Mouse (Mus musculus): Measurements from ENCODE around the gene Sorcs3. TPM values are rescaled to one million over a fixed set of nuclear protein-coding genes. Genes with fewer than 3 reads are reported as not detected.

Sorcs3 gene
- total and polyA plus RNA-seq, 2 experiments from 2014 or later = 18.3 to 25.3 TPM

GRCm38 (mm10) chr19:48204476-48204875, 1.3 kb upstream of the Sorcs3 start:
- no peaks in the 10 kb centered on the region for H3K27me3 ChIP-seq (ENCODE audit: insufficient read depth, low read length)
- peak overlapping the region; percentile 77 for H3K9ac ChIP-seq (replicated peaks; ENCODE audit: low read length, poor library complexity, severe bottlenecking)
- peak overlapping the region; percentile 78 for H3K4me3 ChIP-seq (ENCODE audit: low read depth, low read length)
- ATAC-seq (ENCODE audit: low FRiP score) (no peak), DNase-seq (ENCODE audit: low spot score) (no peak)
- no peak for TF ChIP-seq CTCF (IDR thresholded peaks at IDR 0.05)
- H3K4me1 ChIP-seq (ENCODE audit: insufficient read depth, low read length) = peaks cover 4% of the 10 kb centered on the region; the same call in 1 of the 2 replicates
- H3K9me3 ChIP-seq (ENCODE audit: low read length) = no peaks in the 10 kb centered on the region
- no peak overlapping the region for H3K27ac ChIP-seq (ENCODE audit: low read depth, low read length)
- WGBS = 3% methylated on average over 8 of the region's 8 CpGs
- peak overlapping the region; percentile 97 for H3K4me2 ChIP-seq (ENCODE audit: low read depth, low read length, poor library complexity, severe bottlenecking)
- H3K36me3 ChIP-seq (ENCODE audit: insufficient read depth, low read length) = no peaks in the 10 kb centered on the region

GRCm38 (mm10) chr19:48204892-48205761, 698 bp upstream of the Sorcs3 start:
- DNase-seq (ENCODE audit: low spot score) (peak; percentile 51), ATAC-seq (ENCODE audit: low FRiP score) (peak; percentile 54)
- TF ChIP-seq CTCF (IDR thresholded peaks at IDR 0.05) = peak; percentile 54

GRCm38 (mm10) chr19:48206861-48207730, 1.3 kb downstream of the Sorcs3 start:
- WGBS = 2% methylated on average over 20 of the region's 21 CpGs

More at GRCm38 (mm10) chr19:48204892-48205761, 698 bp upstream of the Sorcs3 start:
- Histone ChIP-seq H3K9me3 (ENCODE audit: low read length) (no peaks in the 10 kb centered on the region), H3K27me3 (ENCODE audit: insufficient read depth, low read length) (no peaks in the 10 kb centered on the region; the same call in 1 of the 2 replicates), H3K9ac (replicated peaks; ENCODE audit: low read length, poor library complexity, severe bottlenecking) (peak overlapping the region; percentile 77), H3K4me2 (ENCODE audit: low read depth, low read length, poor library complexity, severe bottlenecking) (peak overlapping the region; percentile 97), H3K27ac (ENCODE audit: low read depth, low read length) (peak overlapping the region; percentile 70; the same call in 1 of the 2 replicates), H3K36me3 (ENCODE audit: insufficient read depth, low read length) (no peaks in the 10 kb centered on the region), H3K4me3 (ENCODE audit: low read depth, low read length) (peak overlapping the region; percentile 78), H3K4me1 (ENCODE audit: insufficient read depth, low read length) (peaks cover 6% of the 10 kb centered on the region; the same call in 1 of the 2 replicates)
- 0% methylated on average over 43 of the region's 62 CpGs for WGBS

GRCm38 (mm10) chr19:48207731-48208370, 2.0 kb downstream of the Sorcs3 start:
- H3K4me2 ChIP-seq (ENCODE audit: low read depth, low read length, poor library complexity, severe bottlenecking) = peak overlapping the region; percentile 97
- H3K27me3 ChIP-seq (ENCODE audit: insufficient read depth, low read length) = no peaks in the 10 kb centered on the region; the same call in 1 of the 2 replicates
- DNase-seq (ENCODE audit: low spot score) (peak; percentile 42), ATAC-seq (ENCODE audit: low FRiP score) (no peak)
- TF ChIP-seq CTCF (IDR thresholded peaks at IDR 0.05) = no peak
- H3K9ac ChIP-seq (replicated peaks; ENCODE audit: low read length, poor library complexity, severe bottlenecking) = peak overlapping the region; percentile 77
- WGBS = 10% methylated on average over 10 of the region's 10 CpGs
- peaks cover 3% of the 10 kb centered on the region; the same call in 1 of the 2 replicates for H3K9me3 ChIP-seq (ENCODE audit: low read length)
- H3K4me1 ChIP-seq (ENCODE audit: insufficient read depth, low read length) = peaks cover 6% of the 10 kb centered on the region; the same call in 1 of the 2 replicates
- no peaks in the 10 kb centered on the region for H3K36me3 ChIP-seq (ENCODE audit: insufficient read depth, low read length)
- peak overlapping the region; percentile 78 for H3K4me3 ChIP-seq (ENCODE audit: low read depth, low read length)
- H3K27ac ChIP-seq (ENCODE audit: low read depth, low read length) = no peak overlapping the region

More at GRCm38 (mm10) chr19:48206861-48207730, 1.3 kb downstream of the Sorcs3 start:
- H3K4me1 ChIP-seq (ENCODE audit: insufficient read depth, low read length) = peaks cover 6% of the 10 kb centered on the region; the same call in 1 of the 2 replicates
- H3K27me3 ChIP-seq (ENCODE audit: insufficient read depth, low read length) = no peaks in the 10 kb centered on the region; the same call in 1 of the 2 replicates
- no peaks in the 10 kb centered on the region for H3K36me3 ChIP-seq (ENCODE audit: insufficient read depth, low read length)
- H3K4me3 ChIP-seq (ENCODE audit: low read depth, low read length) = peak overlapping the region; percentile 78
- TF ChIP-seq CTCF (IDR thresholded peaks at IDR 0.05) = no peak
- ATAC-seq (ENCODE audit: low FRiP score) (no peak), DNase-seq (ENCODE audit: low spot score) (no peak)
- peaks cover under 1% of the 10 kb centered on the region; the same call in 1 of the 2 replicates for H3K9me3 ChIP-seq (ENCODE audit: low read length)
- peak overlapping the region; percentile 70; the same call in 1 of the 2 replicates for H3K27ac ChIP-seq (ENCODE audit: low read depth, low read length)
- peak overlapping the region; percentile 97 for H3K4me2 ChIP-seq (ENCODE audit: low read depth, low read length, poor library complexity, severe bottlenecking)
- H3K9ac ChIP-seq (replicated peaks; ENCODE audit: low read length, poor library complexity, severe bottlenecking) = peak overlapping the region; percentile 77

GRCm38 (mm10) chr19:48215379-48215778, 9.6 kb downstream of the Sorcs3 start:
- Histone ChIP-seq H3K9ac (replicated peaks; ENCODE audit: low read length, poor library complexity, severe bottlenecking) (no peak overlapping the region), H3K36me3 (ENCODE audit: insufficient read depth, low read length) (no peaks in the 10 kb centered on the region), H3K27me3 (ENCODE audit: insufficient read depth, low read length) (no peaks in the 10 kb centered on the region), H3K9me3 (ENCODE audit: low read length) (peaks cover 3% of the 10 kb centered on the region; the same call in 1 of the 2 replicates), H3K4me3 (ENCODE audit: low read depth, low read length) (no peak overlapping the region), H3K27ac (ENCODE audit: low read depth, low read length) (no peak overlapping the region), H3K4me1 (ENCODE audit: insufficient read depth, low read length) (no peaks in the 10 kb centered on the region), H3K4me2 (ENCODE audit: low read depth, low read length, poor library complexity, severe bottlenecking) (no peak overlapping the region)
- peak; percentile 44 for DNase-seq (ENCODE audit: low spot score)
- TF ChIP-seq CTCF (IDR thresholded peaks at IDR 0.05) = peak; percentile 73
- no peak for ATAC-seq (ENCODE audit: low FRiP score)

Measured in midbrain, postnatal 0 days (tissue).